Mouse (Mus musculus) hindbrain, embryonic 11.5 days (tissue): ENCODE data around the gene 2210407C18Rik. TPM values are rescaled to one million over a fixed set of nuclear protein-coding genes. Genes with fewer than 3 reads are reported as not detected.

Experiments used
- ATAC-seq: fragments of 200-750 bp; cut with Nextera tagmentation; 2 replicates; pipeline ENCODE4 v1.8.0; 2017; ENCODE audit warnings: mild to moderate bottlenecking, moderate TSS enrichment, moderate library complexity; ENCODE audit not compliant: low FRiP score
- DNase-seq: peaks from one replicate; pipeline ENCODE4 v3.0.0-alpha.2; 2015; ENCODE audit warnings: low spot score
- H3K27ac ChIP-seq: fragments of 300-500 bp; sonication (generic); 2 replicates; pipeline ENCODE4 v1.5.1; 2014; ENCODE audit warnings: mild to moderate bottlenecking, low read depth, low read length
- H3K27me3 ChIP-seq: fragments of 300-500 bp; sonication (generic); 2 replicates; pipeline ENCODE4 v1.6.1; 2014; ENCODE audit warnings: mild to moderate bottlenecking, low read length, moderate library complexity, mixed read lengths; ENCODE audit not compliant: control insufficient read depth, insufficient read depth
- H3K36me3 ChIP-seq: fragments of 300-500 bp; sonication (generic); 2 replicates; pipeline ENCODE4 v1.6.1; 2014; ENCODE audit warnings: mild to moderate bottlenecking, low read length, moderate library complexity, mixed read lengths; ENCODE audit not compliant: control insufficient read depth, insufficient read depth
- H3K4me1 ChIP-seq: fragments of 300-500 bp; sonication (generic); replicated peaks from 2 replicates; pipeline ENCODE4 v1.6.1; 2014; ENCODE audit warnings: low read length, mixed read lengths; ENCODE audit not compliant: control insufficient read depth, insufficient read depth
- H3K4me2 ChIP-seq: fragments of 300-500 bp; sonication (generic); replicated peaks from 2 replicates; pipeline ENCODE4 v1.6.1; 2014; ENCODE audit warnings: mild to moderate bottlenecking, low read depth, low read length
- H3K4me3 ChIP-seq: fragments of 300-500 bp; sonication (generic); 2 replicates; pipeline ENCODE4 v1.5.1; 2014; ENCODE audit warnings: low read depth, low read length
- H3K9ac ChIP-seq: fragments of 300-500 bp; sonication (generic); 2 replicates; pipeline ENCODE4 v1.6.1; 2014; ENCODE audit warnings: low read depth, low read length
- H3K9me3 ChIP-seq: fragments of 300-500 bp; sonication (generic); 2 replicates; pipeline ENCODE4 v1.6.1; 2016; ENCODE audit warnings: low read length; ENCODE audit not compliant: control insufficient read depth
- WGBS: fragments of 180-500 bp; shearing (Covaris S2); extraction: QIAGEN DNeasy Blood & Tissue Kit; methylation state at CpG from one replicate; pipeline ENCODE4 v1.1.7; 2014; 5-methylcytosine and 5-hydroxymethylcytosine counted together
- polyA plus RNA-seq: library from polyadenylated mRNA; unstranded; fragments of >200 nt; fragmentation: Nextera tagmentation; extraction: Ambion mirVana; gene quantifications from 2 replicates; pipeline ENCODE4 v1.2.1, GENCODE M21; 2014

2210407C18Rik gene
- polyA plus RNA-seq, 1 experiment from 2014 or later = not detected

- H3K9me3 ChIP-seq = no peaks in the 10 kb centered on the region
- DNase-seq (peak; percentile 62), ATAC-seq (no peak)
- H3K4me2 ChIP-seq = no peak overlapping the region
- no peak overlapping the region for H3K9ac ChIP-seq
- no peaks in the 10 kb centered on the region for H3K4me1 ChIP-seq
- no peaks in the 10 kb centered on the region for H3K36me3 ChIP-seq
- H3K4me3 ChIP-seq = no peak overlapping the region
- no peak overlapping the region for H3K27ac ChIP-seq
- WGBS = 75% methylated on average over 7 of the region's 7 CpGs
- H3K27me3 ChIP-seq = no peaks in the 10 kb centered on the region
Measured at GRCm38 (mm10) chr11:58587898-58588348, 28.0 kb downstream of the 2210407C18Rik start.

DNA sequence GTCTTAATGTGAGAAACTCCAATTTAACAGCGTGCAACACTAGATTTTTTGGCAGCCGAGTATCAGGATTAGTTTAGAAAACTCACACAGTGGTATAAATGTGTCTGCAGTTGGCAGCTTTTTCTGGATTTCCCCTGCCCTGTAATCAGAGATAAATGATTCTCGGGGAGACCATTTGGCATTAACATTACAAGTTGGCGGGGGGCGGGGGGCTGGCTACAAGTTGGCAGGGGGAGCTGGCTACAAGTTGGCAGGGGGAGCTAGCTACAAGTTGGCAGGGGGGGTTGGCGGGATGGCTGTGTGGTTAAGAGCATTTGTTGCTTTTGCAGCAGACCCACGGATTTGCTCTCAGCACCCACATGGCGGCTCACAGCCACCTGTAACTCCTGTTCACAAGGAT is 37.2 kb downstream of the 2210407C18Rik start:
- no peak for DNase-seq
- Histone ChIP-seq H3K4me1 (no peaks in the 10 kb centered on the region), H3K27me3 (no peaks in the 10 kb centered on the region), H3K9me3 (no peaks in the 10 kb centered on the region), H3K27ac (no peak overlapping the region), H3K4me2 (no peak overlapping the region), H3K4me3 (no peak overlapping the region), H3K36me3 (no peaks in the 10 kb centered on the region), H3K9ac (no peak overlapping the region)
- WGBS = 85% methylated on average over 8 of the region's 8 CpGs
- no peak for ATAC-seq

GRCm38 (mm10) chr11:58577430-58577829 is 38.4 kb downstream of the 2210407C18Rik start, which contains the start of gene Olfr325:
Olfr325 (plus strand) TSS chr11:58577730.
- Histone ChIP-seq H3K9me3 (no peaks in the 10 kb centered on the region), H3K9ac (no peak within 1 kb of the TSS), H3K4me1 (no peaks in the 10 kb centered on the region), H3K4me2 (no peak within 1 kb of the TSS), H3K27me3 (no peaks in the 10 kb centered on the region), H3K4me3 (no peak within 1 kb of the TSS), H3K36me3 (no peaks in the 10 kb centered on the region), H3K27ac (no peak within 1 kb of the TSS)
- 88% methylated on average over 1 of the region's 1 CpGs for WGBS
- no peak for DNase-seq
- no peak for ATAC-seq

- Histone ChIP-seq H3K4me2 (no peak within 1 kb of the TSS), H3K9me3 (no peaks in the 10 kb centered on the region), H3K4me3 (no peak within 1 kb of the TSS), H3K9ac (no peak within 1 kb of the TSS), H3K27ac (no peak within 1 kb of the TSS), H3K36me3 (no peaks in the 10 kb centered on the region), H3K27me3 (no peaks in the 10 kb centered on the region), H3K4me1 (no peaks in the 10 kb centered on the region)
- DNase-seq = no peak
- 83% methylated on average over 5 of the region's 5 CpGs for WGBS
- ATAC-seq = no peak
Measured at GRCm38 (mm10) chr11:58570405-58570804, 45.5 kb downstream of the 2210407C18Rik start, which contains the start of gene Olfr224. Olfr224 (minus strand) TSS chr11:58570553.

Other genes starting within 250 kb of the 2210407C18Rik start
- not detected in 2 replicates for gene Lypd8, start 237.0 kb downstream of the 2210407C18Rik start, polyA plus RNA-seq
- not detected in 2 replicates for gene 1810065E05Rik, start 195.0 kb downstream of the 2210407C18Rik start, polyA plus RNA-seq
- not detected in 2 replicates for gene Gm12253, start 183.5 kb downstream of the 2210407C18Rik start, polyA plus RNA-seq
- gene Lypd9, start 163.2 kb downstream of the 2210407C18Rik start, polyA plus RNA-seq = not detected in 2 replicates
- not detected in 2 replicates for gene Olfr30, start 153.8 kb downstream of the 2210407C18Rik start, polyA plus RNA-seq
- gene Olfr332, start 123.5 kb downstream of the 2210407C18Rik start, polyA plus RNA-seq = not detected in 2 replicates
- gene Olfr331, start 113.5 kb downstream of the 2210407C18Rik start, polyA plus RNA-seq = not detected in 2 replicates
- gene Olfr330, start 81.2 kb downstream of the 2210407C18Rik start, polyA plus RNA-seq = not detected in 2 replicates
- gene Olfr329-ps, start 69.7 kb downstream of the 2210407C18Rik start, polyA plus RNA-seq = not detected in 2 replicates
- 0.09 TPM in 1 of 2 replicates, not detected in the other for gene Olfr328, start 60.4 kb downstream of the 2210407C18Rik start, polyA plus RNA-seq
- gene Olfr224, start 45.5 kb downstream of the 2210407C18Rik start, polyA plus RNA-seq = not detected in 2 replicates
- gene Olfr325, start 38.3 kb downstream of the 2210407C18Rik start, polyA plus RNA-seq = not detected in 2 replicates
- gene Olfr324, start 21.0 kb downstream of the 2210407C18Rik start, polyA plus RNA-seq = not detected in 2 replicates
- not detected in 2 replicates for gene Olfr323, start 14.4 kb upstream of the 2210407C18Rik start, polyA plus RNA-seq
- gene Trim58, start 24.4 kb upstream of the 2210407C18Rik start, polyA plus RNA-seq = 0.27 and 0.62 TPM in 2 replicates
- not detected in 2 replicates for gene Olfr322, start 42.7 kb upstream of the 2210407C18Rik start, polyA plus RNA-seq
- gene Olfr320, start 65.0 kb upstream of the 2210407C18Rik start, polyA plus RNA-seq = not detected in 2 replicates
- gene Olfr319, start 83.1 kb upstream of the 2210407C18Rik start, polyA plus RNA-seq = not detected in 2 replicates
- gene Olfr318, start 107.9 kb upstream of the 2210407C18Rik start, polyA plus RNA-seq = not detected in 2 replicates
- gene Olfr317, start 123.1 kb upstream of the 2210407C18Rik start, polyA plus RNA-seq = not detected in 2 replicates
- not detected in 2 replicates for gene Olfr316, start 136.7 kb upstream of the 2210407C18Rik start, polyA plus RNA-seq
- gene Olfr315, start 157.1 kb upstream of the 2210407C18Rik start, polyA plus RNA-seq = not detected in 2 replicates
- not detected in 2 replicates for gene Olfr314, start 166.9 kb upstream of the 2210407C18Rik start, polyA plus RNA-seq
- gene Fam183b, start 185.9 kb upstream of the 2210407C18Rik start, polyA plus RNA-seq = 8.2 and 10.1 TPM in 2 replicates
- gene Olfr313, start 198.9 kb upstream of the 2210407C18Rik start, polyA plus RNA-seq = not detected in 2 replicates
- gene Olfr312, start 213.2 kb upstream of the 2210407C18Rik start, polyA plus RNA-seq = 0.05 TPM in 1 of 2 replicates, not detected in the other
- gene Olfr311, start 223.2 kb upstream of the 2210407C18Rik start, polyA plus RNA-seq = not detected in 2 replicates
- 16.1 and 16.6 TPM in 2 replicates for gene Gm12258, start 231.1 kb upstream of the 2210407C18Rik start, polyA plus RNA-seq